Mouse (Mus musculus): ENCODE data around the gene Pold1. TPM values are rescaled to one million over a fixed set of nuclear protein-coding genes. Genes with fewer than 3 reads are reported as not detected.

The Pold1 gene
- 10 to 100 TPM; 10.5 to 13.8 (median 12.8) TPM for total RNA-seq (2022)

DNA sequence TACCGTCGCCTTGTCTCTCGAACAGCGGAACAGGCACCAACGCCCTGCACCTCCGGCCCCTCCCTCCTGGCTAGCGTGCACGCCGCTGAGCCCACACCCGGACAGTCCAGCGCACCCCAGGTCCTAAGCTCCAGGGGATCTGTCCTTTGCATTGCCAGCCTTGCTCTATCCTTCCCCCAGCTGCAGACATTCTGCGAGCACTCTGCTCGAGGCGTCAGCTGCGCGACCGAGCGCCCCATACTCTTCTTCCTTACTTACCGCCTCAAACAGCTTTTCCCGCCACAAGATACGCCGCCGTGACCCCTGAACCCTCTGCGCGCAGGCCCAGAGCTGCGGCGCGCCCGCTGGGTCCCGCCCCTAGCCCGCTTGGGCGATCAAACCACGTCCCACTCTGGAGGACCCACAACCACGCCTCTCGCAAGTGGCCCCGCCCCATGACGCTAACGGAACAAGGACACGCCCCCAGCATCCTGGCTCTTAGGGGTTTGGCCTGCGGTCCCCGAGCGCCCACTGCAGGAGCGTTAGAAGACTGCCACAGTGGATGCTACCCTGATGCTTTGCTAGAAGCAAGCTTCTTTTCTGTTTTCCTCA lies at the start of gene Pold1:
TSS of gene Pold1 (minus strand) at position 353 of the 591 bp plus-strand sequence.
- peak; percentile 98 to 99 for DNase-seq (ENCODE audit: low spot score in 2 of 2)

DNA sequence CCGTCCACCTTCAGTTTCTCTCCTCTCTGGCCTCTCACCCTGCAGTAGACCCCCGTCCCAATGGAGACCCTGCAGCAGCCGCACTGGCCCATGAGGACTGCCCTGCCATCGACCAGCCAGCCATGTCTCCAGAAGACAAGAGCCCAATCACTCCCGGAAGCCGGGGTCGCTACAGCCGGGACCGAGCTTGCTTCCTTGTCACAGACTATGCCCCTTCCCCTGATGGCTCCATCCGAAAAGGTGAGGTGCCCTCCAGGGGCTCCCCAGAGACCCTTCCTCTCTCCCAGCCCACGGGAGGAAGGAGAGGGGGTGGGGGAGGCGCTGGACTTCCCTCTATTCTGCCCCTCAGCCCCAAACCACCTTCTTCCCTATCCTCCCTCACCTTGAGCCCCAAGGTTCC lies 49.7 kb upstream of the Pold1 start:
- no peak for DNase-seq (ENCODE audit: low spot score in 2 of 2)

DNA sequence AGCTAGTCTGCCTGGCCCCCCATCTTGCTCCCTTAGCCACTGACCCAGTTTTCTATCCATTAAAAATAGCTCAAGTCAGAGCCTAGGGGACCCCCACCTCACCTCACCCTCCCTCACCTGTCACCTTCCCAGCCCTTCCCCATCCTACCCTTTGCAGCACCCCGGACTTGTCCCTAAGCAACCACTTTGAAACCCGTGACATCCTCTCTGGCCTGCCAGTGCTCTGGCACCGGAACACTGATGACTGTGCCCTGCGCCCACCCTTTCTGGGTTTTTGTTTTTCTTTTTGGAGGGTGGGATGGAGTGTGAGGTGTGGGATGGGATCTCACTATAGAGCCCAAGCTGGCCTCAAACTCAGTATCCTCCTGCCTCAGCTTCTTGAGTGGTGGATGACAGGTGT lies 49.0 kb upstream of the Pold1 start:
- no peak for DNase-seq (ENCODE audit: low spot score in 2 of 2)

DNA sequence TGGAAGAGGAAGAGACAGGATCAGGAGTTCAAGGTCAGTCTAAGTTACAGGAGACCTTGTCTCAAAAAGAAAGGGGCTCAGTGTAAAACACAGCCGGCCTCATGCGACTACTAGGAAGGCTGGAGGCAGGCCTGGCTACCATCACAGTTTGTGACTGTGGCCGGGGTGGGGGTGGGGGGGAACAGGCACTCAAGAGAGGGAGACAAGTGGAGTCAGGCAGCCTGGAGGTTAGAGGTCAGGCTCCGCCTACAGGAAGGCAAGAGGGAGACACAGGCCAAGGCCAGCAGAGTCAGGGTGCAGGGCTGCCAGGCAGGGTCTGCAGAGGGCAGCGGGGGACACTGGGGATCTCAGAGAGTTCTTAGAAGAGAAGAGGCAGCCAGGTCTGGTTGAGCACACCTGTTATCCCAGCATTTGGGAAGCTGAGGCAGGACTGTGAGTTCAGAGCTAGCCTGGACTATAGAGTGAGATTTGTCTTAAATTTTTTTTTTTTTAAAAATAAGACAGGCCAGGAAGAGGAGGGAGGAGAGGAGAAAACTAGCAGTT lies 48.4 kb upstream of the Pold1 start:
- no peak for DNase-seq (ENCODE audit: low spot score in 2 of 2)

DNA sequence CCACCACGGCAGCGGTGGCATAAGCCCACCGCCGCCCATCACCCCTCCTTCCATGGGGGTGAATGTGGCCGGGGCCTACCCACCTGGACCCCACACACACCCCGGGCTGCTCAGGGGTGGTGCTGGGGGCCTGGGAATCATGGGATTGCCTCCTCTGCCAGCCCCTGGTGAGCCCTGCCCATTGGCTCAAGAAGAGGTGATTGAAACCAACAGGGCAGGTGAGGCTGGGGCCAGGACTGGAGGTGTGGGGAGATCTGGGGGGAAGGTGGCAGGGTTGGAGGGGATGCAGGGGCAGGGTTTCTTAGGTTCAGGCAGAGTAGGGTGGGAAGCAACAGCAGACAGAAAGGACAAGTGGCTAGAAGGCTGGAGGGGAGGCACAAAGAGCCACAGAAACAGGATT lies 47.4 kb upstream of the Pold1 start:
- no peak for DNase-seq (ENCODE audit: low spot score in 2 of 2)

DNA sequence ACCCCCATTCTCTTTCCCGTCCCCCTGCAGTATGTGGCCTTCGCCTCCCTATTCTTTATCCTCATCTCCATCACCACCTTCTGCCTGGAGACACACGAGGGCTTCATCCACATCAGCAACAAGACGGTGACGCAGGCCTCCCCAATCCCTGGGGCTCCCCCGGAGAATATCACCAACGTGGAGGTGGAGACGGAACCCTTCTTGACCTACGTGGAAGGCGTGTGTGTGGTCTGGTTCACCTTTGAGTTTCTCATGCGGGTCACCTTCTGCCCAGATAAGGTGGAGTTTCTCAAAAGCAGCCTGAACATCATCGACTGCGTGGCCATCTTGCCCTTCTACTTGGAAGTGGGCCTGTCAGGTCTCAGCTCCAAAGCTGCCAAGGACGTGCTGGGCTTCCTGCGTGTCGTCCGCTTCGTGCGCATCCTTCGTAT lies 46.5 kb upstream of the Pold1 start:
- no peak for DNase-seq (ENCODE audit: low spot score in 2 of 2)

DNA sequence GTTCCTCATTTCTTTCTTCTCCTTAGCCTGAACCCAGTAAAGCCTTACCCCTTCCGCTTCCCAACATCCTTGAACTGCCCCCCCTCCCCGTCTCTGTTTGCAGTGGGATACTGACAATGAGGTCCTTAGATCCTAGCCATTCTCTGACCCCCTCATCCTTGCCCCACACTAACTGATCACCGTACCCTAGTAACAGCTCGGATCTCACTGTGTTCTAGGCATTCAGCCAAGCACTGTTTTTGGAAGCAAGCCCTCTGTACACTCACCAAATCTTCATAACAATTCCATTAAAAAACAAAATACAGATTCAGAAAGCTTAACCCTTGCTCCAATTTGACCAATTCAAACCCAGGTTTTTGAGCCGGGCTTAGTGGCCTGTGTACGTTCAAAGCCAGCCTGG lies 45.6 kb upstream of the Pold1 start:
- DNase-seq (ENCODE audit: low spot score in 2 of 2): no peak

DNA sequence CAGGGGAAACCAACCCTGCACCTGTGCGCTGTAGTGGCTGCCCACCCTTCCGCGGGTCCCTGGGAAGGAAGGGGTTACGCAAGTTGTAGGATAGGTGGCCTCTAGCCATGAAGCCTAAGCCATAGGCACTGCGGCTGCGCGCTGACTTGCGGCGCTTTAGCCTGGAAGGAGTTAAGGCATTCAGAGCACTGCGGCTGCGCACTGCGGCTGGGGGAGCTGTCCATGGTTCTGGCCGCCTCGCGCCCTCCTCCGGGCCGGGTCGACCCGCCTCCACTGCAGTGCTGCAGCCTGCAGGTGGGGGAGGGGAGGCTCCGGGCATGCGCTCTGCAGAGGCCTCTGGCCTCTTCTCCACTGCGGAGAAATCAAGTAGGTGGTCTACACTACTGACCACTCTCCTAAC lies 45.1 kb upstream of the Pold1 start:
- peak; percentile 78 to 87 for DNase-seq (ENCODE audit: low spot score in 2 of 2)

DNA sequence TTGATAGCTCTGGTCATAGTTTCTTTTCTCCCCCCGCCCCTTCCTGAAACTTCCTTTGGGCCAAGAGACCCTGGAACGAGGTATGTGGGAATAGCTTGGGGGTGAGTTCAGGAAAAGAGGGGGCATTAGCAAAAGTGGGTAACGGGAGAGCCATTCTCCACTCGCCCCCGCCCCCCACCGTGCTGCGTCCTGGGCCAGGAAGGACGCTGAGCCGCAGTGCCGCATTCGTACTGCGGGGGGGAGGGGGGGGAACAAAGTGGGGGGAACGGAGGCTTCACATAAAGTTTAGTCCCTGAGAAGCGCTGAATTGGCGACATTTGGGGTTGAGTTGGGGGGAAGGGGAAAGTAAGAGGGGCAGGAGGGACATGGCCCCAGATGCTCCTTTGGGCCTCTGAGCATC lies 44.4 kb upstream of the Pold1 start:
- DNase-seq (ENCODE audit: low spot score in 2 of 2): no peak

DNA sequence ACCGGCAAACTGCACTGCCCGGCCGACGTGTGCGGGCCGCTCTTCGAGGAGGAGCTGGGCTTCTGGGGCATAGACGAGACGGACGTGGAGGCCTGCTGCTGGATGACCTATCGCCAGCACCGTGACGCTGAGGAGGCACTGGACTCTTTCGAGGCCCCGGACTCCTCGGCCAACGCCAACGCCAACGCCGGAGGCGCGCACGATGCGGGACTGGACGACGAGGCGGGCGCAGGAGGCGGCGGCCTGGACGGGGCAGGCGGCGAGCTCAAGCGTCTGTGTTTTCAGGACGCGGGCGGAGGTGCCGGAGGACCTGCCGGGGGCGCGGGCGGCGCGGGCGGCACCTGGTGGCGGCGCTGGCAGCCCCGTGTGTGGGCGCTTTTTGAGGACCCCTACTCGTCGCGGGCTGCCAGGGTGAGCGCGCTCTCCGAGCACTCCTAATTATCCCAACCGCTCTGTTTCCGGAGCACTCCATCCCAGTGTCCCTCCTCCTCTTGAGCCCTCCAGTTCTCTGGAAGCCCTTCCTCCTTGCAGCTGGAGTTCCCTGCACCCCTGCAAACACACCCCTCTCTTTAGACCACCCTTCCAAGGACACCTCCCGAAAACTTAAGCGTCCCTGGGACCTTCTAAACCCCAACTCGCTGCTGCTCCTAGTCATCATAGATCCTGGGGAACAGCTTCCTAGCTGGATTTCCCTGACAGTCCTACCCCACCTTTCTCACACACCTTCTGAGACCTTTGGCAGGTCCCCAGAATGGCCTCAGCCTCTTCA lies 42.9 kb upstream of the Pold1 start:
- no peak for DNase-seq (ENCODE audit: low spot score in 2 of 2)

DNA sequence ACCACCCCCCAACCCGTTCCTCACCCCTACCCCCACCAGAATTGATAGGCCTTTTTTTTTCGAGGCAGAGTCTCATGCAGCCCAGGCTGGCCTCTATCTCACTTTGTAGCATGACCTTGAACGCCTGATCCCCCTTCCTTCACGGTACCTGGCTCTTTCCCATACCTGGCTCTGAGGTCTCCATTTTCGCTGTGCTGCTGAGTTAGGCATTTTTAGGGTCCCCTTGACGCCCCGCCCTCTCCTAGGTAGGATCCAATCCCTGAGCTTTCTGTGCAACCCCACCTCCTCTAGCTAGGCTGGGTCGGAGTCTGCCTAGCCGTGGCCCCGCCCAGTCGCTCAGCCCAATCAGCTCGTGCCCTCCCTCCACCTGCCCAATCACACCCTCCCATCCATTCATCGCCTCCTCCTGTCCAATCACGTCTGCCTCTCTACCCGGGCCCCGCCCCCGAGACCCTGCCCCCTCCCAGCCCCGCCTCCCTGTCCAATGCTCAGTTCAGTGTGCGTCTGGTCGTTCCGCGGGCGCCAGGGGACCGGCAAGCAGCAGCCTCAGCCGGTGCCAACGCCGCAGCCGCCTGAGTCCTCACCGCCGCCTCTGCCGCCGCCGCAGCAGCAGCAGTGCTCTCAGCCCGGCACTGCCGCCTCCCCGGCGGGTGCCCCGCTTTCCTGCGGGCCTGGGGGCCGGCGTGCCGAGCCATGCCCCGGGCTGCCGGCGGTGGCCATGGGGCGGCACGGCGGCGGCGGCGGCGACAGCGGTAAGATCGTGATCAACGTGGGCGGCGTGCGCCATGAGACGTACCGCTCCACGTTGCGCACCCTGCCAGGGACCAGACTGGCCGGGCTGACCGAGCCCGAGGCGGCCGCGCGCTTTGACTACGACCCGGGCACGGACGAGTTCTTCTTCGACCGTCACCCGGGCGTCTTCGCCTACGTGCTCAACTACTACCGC lies 42.0 kb upstream of the Pold1 start, which contains the start of gene Kcnc3:
TSS of gene Kcnc3 (plus strand) at position 263 of the 946 bp plus-strand sequence.
- peak; percentile 69 to 97 for DNase-seq (ENCODE audit: low spot score in 2 of 2)

DNA sequence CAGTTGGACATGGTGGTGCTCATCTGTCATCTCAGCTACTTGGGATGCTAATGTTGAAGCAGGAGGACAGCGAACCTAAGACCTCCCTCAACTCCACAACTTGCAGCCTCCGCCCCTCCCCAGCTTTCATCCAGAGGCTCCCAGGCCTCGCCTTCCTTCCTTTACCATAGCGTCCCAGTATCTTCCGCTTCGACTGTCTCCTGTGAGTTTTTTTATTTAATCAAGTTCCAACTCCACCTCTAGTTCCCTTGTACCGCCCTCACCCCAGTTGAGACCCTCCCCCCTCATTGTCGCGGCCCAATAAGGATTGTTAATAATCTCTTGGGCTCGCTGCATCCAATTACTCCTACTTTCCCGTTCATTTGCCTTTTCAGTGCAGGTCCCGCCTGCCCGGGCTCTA lies 41.3 kb upstream of the Pold1 start:
- no peak for DNase-seq (ENCODE audit: low spot score in 2 of 2)

DNA sequence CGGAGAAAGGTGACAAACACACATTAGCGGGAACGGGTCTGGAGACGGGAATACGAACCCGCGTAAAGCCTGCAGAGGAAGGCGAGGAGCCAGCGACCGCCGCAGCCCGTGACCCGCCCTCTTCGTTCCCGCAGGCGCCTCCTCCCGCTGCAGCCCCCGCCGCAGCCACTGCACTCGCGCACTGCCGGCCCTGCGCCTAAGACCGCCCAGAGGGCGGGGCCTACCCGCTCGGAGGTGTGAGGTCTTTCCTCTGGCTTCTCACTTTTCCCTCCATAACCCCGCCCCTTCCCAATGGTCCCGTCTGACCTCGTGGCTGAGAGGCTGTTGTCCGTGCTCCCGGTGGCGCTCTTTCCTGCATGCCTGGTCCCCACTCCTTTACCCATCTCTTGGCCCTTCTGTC lies 40.5 kb upstream of the Pold1 start:
- peak; percentile 57 to 80 for DNase-seq (ENCODE audit: low spot score in 2 of 2)

DNA sequence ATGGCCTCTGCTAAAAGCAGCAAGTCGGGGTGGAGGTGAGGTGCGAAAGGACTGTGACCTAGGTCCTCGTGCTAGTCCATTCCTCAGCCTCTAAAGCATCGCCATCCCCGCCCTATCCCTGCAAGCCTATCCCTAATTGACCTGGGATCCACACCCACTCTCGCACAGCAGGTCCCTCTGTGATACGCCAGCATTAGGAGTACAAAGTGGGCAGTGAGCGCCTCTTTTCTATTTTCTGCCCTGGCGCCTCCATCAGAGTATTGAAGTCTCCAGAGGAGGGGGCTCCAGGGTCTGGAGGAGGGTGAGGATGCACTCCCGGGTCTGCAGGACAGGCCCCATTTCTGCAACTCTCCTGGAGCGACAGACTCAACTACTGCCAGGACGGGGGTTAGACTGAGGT lies 39.7 kb upstream of the Pold1 start:
- no peak for DNase-seq (ENCODE audit: low spot score in 2 of 2)

DNA sequence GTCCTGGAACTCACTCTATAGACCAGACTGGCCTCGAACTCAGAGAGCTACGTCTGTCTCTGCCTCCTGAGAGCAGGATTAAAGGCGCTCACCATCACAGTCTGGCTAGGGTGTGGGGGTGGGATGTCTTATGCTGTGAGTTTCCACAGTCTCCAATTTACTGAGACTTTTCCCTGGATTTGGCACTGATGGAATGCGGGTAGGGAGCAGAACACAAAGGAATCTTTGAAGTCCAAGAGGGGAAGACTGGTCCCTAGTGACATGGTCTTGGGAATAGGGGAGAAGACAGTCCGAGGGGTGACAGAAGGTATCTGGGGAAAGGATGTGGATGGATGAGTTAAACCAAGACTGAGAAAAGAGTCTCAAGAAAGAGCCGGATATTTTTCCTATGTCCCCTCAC lies 39.0 kb upstream of the Pold1 start:
- no peak for DNase-seq (ENCODE audit: low spot score in 2 of 2)

DNA sequence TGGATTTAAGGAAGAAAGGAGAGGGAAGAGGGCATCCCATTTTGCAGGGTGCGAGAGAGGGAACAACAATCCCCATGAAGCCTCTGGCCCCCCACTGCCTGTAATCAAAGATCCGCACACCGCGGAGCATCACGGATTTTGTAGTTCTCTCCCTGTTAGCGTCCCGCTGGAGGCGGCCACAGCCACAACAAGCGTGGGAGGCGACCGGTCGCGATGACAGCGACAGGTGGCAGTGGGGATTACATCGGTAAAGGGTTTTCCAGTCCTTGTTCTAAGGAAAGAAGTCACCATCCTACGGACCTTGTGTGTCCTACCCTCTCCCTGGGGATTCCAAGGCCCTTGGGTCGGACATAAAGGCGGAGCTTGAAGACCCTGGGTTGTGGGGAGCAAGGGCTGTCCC lies 38.3 kb upstream of the Pold1 start:
- DNase-seq (ENCODE audit: low spot score in 2 of 2): peak; percentile 61 to 82

DNA sequence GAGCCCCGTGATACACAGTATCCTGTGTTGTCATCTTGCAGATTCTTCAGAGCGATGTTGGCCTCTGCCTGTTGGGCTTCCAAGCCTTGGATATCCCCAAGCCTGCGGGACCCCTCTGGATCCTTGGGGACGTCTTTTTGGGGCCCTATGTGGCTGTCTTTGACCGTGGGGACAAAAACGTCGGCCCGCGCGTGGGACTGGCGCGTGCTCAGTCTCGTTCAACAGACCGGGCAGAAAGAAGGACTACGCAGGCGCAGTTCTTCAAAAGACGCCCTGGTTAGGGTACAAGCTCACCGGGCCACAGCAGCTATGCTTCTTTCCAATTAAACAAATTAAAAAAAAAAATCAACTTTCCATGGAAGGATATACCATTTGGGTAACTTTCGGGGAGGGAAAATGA lies 37.9 kb upstream of the Pold1 start:
- DNase-seq (ENCODE audit: low spot score in 2 of 2): peak in 1 of 2 experiments; percentile 58

DNA sequence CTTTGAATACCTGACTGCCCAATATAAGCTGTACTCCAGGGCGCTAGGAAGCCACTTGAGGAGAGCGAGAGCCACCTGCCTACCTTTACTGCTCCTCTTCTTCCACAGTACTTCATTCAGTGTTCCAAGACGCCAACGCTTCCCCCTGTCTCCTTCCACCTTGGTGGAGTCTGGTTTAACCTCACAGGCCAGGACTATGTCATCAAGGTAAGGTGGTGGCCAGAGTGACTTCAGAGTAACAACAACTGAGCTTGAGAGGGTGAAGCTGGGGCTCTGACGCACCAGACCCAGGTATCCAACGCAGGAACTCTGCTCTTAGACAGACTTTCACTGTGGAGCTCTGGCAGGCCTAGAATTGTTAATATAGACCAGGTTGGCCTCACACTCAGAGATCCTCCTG lies 37.0 kb upstream of the Pold1 start:
- DNase-seq (ENCODE audit: low spot score in 2 of 2): no peak

DNA sequence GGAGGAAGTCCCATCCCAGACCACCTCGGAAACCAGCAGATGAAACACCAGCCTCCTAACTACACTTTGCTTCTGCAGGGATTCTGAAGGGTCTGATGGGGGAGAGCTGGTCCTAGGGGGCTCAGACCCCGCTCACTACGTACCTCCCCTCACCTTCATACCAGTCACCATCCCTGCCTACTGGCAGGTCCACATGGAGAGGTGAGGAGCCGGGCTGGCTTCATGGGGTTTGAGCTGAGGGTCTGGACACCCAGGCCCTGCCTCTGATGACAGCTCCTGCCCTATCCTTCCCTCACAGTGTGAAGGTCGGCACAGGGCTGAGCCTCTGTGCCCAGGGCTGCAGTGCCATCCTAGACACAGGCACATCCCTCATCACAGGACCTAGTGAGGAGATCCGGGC lies 36.3 kb upstream of the Pold1 start:
- DNase-seq (ENCODE audit: low spot score in 2 of 2): no peak

DNA sequence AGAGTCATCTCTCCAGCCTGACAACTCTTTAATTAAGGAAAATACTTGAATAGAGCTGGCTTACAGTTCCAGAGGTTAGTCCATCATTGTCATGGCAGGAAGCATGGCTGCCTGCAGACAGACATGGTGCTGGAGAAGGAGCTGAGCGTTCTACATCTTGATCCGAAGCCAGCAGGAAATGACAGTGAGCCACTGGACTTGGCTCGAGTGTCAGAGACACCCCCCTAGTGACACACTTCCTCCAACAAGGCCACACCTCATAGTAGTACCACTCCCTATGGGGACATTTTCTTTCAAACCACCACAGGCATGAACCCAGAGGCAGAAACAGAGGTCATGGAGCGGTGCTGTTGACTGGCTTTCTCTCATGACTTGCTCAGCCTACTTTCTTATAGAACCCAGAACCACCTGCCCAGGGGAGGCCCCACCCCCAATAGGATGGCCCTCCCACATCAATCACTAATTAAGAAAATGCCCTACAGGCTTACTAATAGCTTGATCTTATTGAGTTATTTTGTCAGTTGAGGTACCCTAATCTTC lies 35.7 kb upstream of the Pold1 start:
- DNase-seq (ENCODE audit: low spot score in 2 of 2): no peak

DNA sequence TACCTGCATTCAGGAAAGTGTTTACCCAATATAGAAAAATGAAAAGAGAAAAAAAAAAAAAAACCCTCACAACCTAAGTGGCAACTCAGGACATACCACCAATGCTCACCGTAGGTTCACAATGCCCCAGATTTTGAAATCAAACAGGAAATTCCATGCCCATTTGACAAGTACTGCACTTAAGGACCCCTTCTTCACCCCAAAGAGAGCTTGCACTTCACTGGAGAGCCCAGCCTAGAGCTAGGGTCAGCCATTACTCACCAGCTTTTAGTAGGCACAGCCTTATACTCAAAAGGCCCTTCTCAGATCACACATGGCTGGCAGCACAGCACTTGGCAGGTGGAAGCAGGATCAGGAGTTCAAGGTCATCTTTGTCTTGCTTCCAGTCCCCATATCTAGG lies 34.5 kb upstream of the Pold1 start:
- no peak for DNase-seq (ENCODE audit: low spot score in 2 of 2)
